In genomic region chr9:44606646-44607045, GRCm38 (mm10) we compare ENCODE assay signal across 10 mouse cellular contexts. TPM values are rescaled to one million over a fixed set of nuclear protein-coding genes. Genes with fewer than 3 reads are reported as not detected.
DNase-seq lines count a peak whose midpoint lies in the region; ATAC-seq lines count a peak whose summit lies in the region.
"Had no signal": no experiment of that assay in that cellular context is flagged by ENCODE, and none has a peak within 500 bp of the region (broad histone marks: within the 10 kb centered on the region; RNA-seq: fewer than 3 reads in every experiment).

No protein-coding gene starts in this region.

- H3K36me3 ChIP-seq in heart, embryonic 15.5 days: peaks cover 34% of the 10 kb centered on the region
- H3K36me3 ChIP-seq in embryonic facial prominence, embryonic 12.5 days: peaks cover 38% of the 10 kb centered on the region
- H3K36me3 ChIP-seq in intestine, embryonic 14.5 days (ENCODE audit: control insufficient read depth, insufficient read depth, low read length): peaks cover 47% of the 10 kb centered on the region
- peaks cover 36% of the 10 kb centered on the region for H3K36me3 ChIP-seq in midbrain, embryonic 14.5 days (ENCODE audit: control insufficient read depth, insufficient read depth, low read length)

- no peaks in the 10 kb centered on the region for H3K27me3 ChIP-seq in heart, embryonic 15.5 days
- H3K27me3 ChIP-seq in embryonic facial prominence, embryonic 12.5 days: no peaks in the 10 kb centered on the region
- H3K27me3 ChIP-seq in intestine, embryonic 14.5 days (replicated peaks; ENCODE audit: control insufficient read depth, insufficient read depth, low read length): no peaks in the 10 kb centered on the region
- H3K27me3 ChIP-seq in midbrain, embryonic 14.5 days (ENCODE audit: control insufficient read depth, insufficient read depth, low read length): no peaks in the 10 kb centered on the region

- no peak overlapping the region for H3K27ac ChIP-seq in heart, embryonic 15.5 days
- H3K27ac ChIP-seq in embryonic facial prominence, embryonic 12.5 days: no peak overlapping the region
- no peak overlapping the region for H3K27ac ChIP-seq in intestine, embryonic 14.5 days (ENCODE audit: low read depth)
- H3K27ac ChIP-seq in midbrain, embryonic 14.5 days (replicated peaks; ENCODE audit: low read depth, low read length): no peak overlapping the region

- no peaks in the 10 kb centered on the region for H3K9me3 ChIP-seq in heart, embryonic 15.5 days (replicated peaks)
- no peaks in the 10 kb centered on the region for H3K9me3 ChIP-seq in embryonic facial prominence, embryonic 12.5 days
- no peaks in the 10 kb centered on the region for H3K9me3 ChIP-seq in intestine, embryonic 14.5 days (ENCODE audit: control insufficient read depth, low read length)
- no peaks in the 10 kb centered on the region for H3K9me3 ChIP-seq in midbrain, embryonic 14.5 days (ENCODE audit: control insufficient read depth, low read length)

- no peak for ATAC-seq in heart, embryonic 15.5 days (replicated peaks; ENCODE audit: insufficient number of reproducible peaks, insufficient read depth, low FRiP score, low read depth)
- no peak for ATAC-seq in embryonic facial prominence, embryonic 12.5 days (ENCODE audit: insufficient number of reproducible peaks, insufficient read depth, low FRiP score, low TSS enrichment)
- no peak for ATAC-seq in intestine, embryonic 14.5 days (replicated peaks; ENCODE audit: low FRiP score, low TSS enrichment, low read depth)
- ATAC-seq in midbrain, embryonic 14.5 days (ENCODE audit: low FRiP score, low TSS enrichment): no peak
- no peak for ATAC-seq in inflammation-experienced regulatory T-cells, adult 6 months

- peak overlapping the region; percentile 72 for H3K4me2 ChIP-seq in heart, embryonic 15.5 days
- peak overlapping the region; percentile 77 for H3K4me2 ChIP-seq in embryonic facial prominence, embryonic 12.5 days (replicated peaks)
- H3K4me2 ChIP-seq in intestine, embryonic 14.5 days (ENCODE audit: low read length): peak overlapping the region; percentile 51
- peak overlapping the region; percentile 82 for H3K4me2 ChIP-seq in midbrain, embryonic 14.5 days (ENCODE audit: low read length)

- no peak overlapping the region for H3K9ac ChIP-seq in heart, embryonic 15.5 days
- H3K9ac ChIP-seq in embryonic facial prominence, embryonic 12.5 days: no peak overlapping the region
- H3K9ac ChIP-seq in intestine, embryonic 14.5 days (ENCODE audit: low read length): no peak overlapping the region
- H3K9ac ChIP-seq in midbrain, embryonic 14.5 days (replicated peaks; ENCODE audit: low read length): no peak overlapping the region

- intact Hi-C loops in heart, postnatal 14 days (cut with DNase I): loop anchor here (5.0 kb wide), 1 partner anchor 36 kb away; no protein-coding TSS in a partner anchor

- WGBS in heart, embryonic 15.5 days: 39% methylated on average over 4 of the region's 4 CpGs
- 64% methylated on average over 4 of the region's 4 CpGs for WGBS in embryonic facial prominence, embryonic 12.5 days
- 62% methylated on average over 4 of the region's 4 CpGs for WGBS in intestine, embryonic 14.5 days
- 69% methylated on average over 4 of the region's 4 CpGs for WGBS in midbrain, embryonic 14.5 days

- H3K4me1 ChIP-seq in heart, embryonic 15.5 days (replicated peaks): peaks cover 28% of the 10 kb centered on the region
- peaks cover 16% of the 10 kb centered on the region for H3K4me1 ChIP-seq in embryonic facial prominence, embryonic 12.5 days
- peaks cover 25% of the 10 kb centered on the region for H3K4me1 ChIP-seq in intestine, embryonic 14.5 days (replicated peaks; ENCODE audit: control insufficient read depth, insufficient read depth, low read length)
- H3K4me1 ChIP-seq in midbrain, embryonic 14.5 days (ENCODE audit: control insufficient read depth, insufficient read depth, low read length): peaks cover 36% of the 10 kb centered on the region

- H3K4me3 ChIP-seq in heart, embryonic 15.5 days: peak overlapping the region; percentile 16; the same call in 1 of the 2 replicates
- H3K4me3 ChIP-seq in embryonic facial prominence, embryonic 12.5 days: peak overlapping the region; percentile 96; the same call in 1 of the 2 replicates
- H3K4me3 ChIP-seq in intestine, embryonic 14.5 days (ENCODE audit: low read depth, low read length): peak overlapping the region; percentile 100
- peak overlapping the region; percentile 99 for H3K4me3 ChIP-seq in midbrain, embryonic 14.5 days (replicated peaks; ENCODE audit: low read depth, low read length)

- no peak for DNase-seq in heart, postnatal 14 days
- DNase-seq in intestine, embryonic 14.5 days (ENCODE audit: low spot score): no peak
- DNase-seq in midbrain, embryonic 14.5 days: no peak
- DNase-seq in kidney, adult 8-10 months: no peak
- no peak for DNase-seq in spleen, postnatal 4 days (ENCODE audit: low spot score in 2 of 2)
- DNase-seq: lung, postnatal 36 days had no signal

RNA-seq across cellular contexts. Expression of gene Ddx6, which starts 2.0 kb away (rescaled TPM):
- polyA plus RNA-seq in heart, embryonic 15.5 days (2015; fragmentation: Nextera tagmentation; extraction: Ambion mirVana): 10.7 and 10.9 TPM in 2 replicates
- total RNA-seq in heart, postnatal 14 days (2021): 10 to 100 TPM; 92.0 to 94.3 TPM
- 28.3 and 28.8 TPM in 2 replicates for polyA plus RNA-seq in embryonic facial prominence, embryonic 12.5 days (2016; fragmentation: Nextera tagmentation; extraction: Ambion mirVana)
- polyA plus RNA-seq in intestine, embryonic 14.5 days (2014; fragmentation: Nextera tagmentation; extraction: Ambion mirVana): 17.6 and 17.8 TPM in 2 replicates
- polyA plus RNA-seq in midbrain, embryonic 14.5 days (2014; fragmentation: Nextera tagmentation; extraction: Ambion mirVana): 26.4 and 51.8 TPM in 2 replicates
- polyA plus RNA-seq in inflammation-experienced regulatory T-cells, adult 6 months (2017; shearing (Covaris generic)): 100 to 1,000 TPM in 1 of 3 experiments, 10 to 100 TPM in 2; 57.3 to 129 (median 66.8) TPM

RNA-seq across cellular contexts. Expression of gene Cxcr5, which starts 45.0 kb away (rescaled TPM):
- polyA plus RNA-seq in heart, embryonic 15.5 days (2015; fragmentation: Nextera tagmentation; extraction: Ambion mirVana): 0.05 and 0.23 TPM in 2 replicates
- total RNA-seq in heart, postnatal 14 days (2021): under 1 TPM; 0.12 to 0.20 TPM
- 0.08 TPM in 1 of 2 replicates, not detected in the other for polyA plus RNA-seq in embryonic facial prominence, embryonic 12.5 days (2016; fragmentation: Nextera tagmentation; extraction: Ambion mirVana)
- 0.82 and 0.89 TPM in 2 replicates for polyA plus RNA-seq in intestine, embryonic 14.5 days (2014; fragmentation: Nextera tagmentation; extraction: Ambion mirVana)
- 0.11 TPM in 1 of 2 replicates, not detected in the other for polyA plus RNA-seq in midbrain, embryonic 14.5 days (2014; fragmentation: Nextera tagmentation; extraction: Ambion mirVana)
- 100 to 1,000 TPM in 2 of 3 experiments, 10 to 100 TPM in 1; 62.4 to 131 (median 115) TPM for polyA plus RNA-seq in inflammation-experienced regulatory T-cells, adult 6 months (2017; shearing (Covaris generic))
- total RNA-seq: gastrocnemius, adult 18-20 months had no signal

Comparison
In these comparisons a context has a peak if more than half of its experiments do, and no peak if none do; other contexts are left out.
1. H3K4me3 ChIP-seq: peak in every context shown above with its lines; median percentile 100 in intestine, embryonic 14.5 days; 99 in midbrain, embryonic 14.5 days; 96 in embryonic facial prominence, embryonic 12.5 days; 16 in heart, embryonic 15.5 days.
2. RNA of gene Cxcr5, which starts 45.0 kb away (polyA plus RNA-seq): 62.4 to 131 TPM in inflammation-experienced regulatory T-cells, adult 6 months; 0.82 to 0.89 TPM in intestine, embryonic 14.5 days, 0.08 TPM in embryonic facial prominence, embryonic 12.5 days, 0.11 TPM in midbrain, embryonic 14.5 days and 0.05 to 0.23 TPM in heart, embryonic 15.5 days; every median in the first group is over 10 times any median in the second.
3. Peak in every context shown above with its lines, with median percentiles within 50 percentile points of each other: H3K4me2 ChIP-seq.